Mouse (Mus musculus): ENCODE data around the gene Kif15. TPM values are rescaled to one million over a fixed set of nuclear protein-coding genes. Genes with fewer than 3 reads are reported as not detected.

Kif15 gene
- polyA plus RNA-seq, 1 experiment from 2014 or later: 43.9 TPM

Other genes starting within 250 kb of the Kif15 start
- not detected in 2 replicates for gene Topaz1, start 203.7 kb upstream of the Kif15 start, polyA plus RNA-seq (2015; fragmentation: Nextera tagmentation; extraction: Ambion mirVana)
- 5.7 and 6.2 TPM in 2 replicates for gene Tcaim, start 145.5 kb upstream of the Kif15 start, polyA plus RNA-seq (2015; fragmentation: Nextera tagmentation; extraction: Ambion mirVana)
- gene Gm35549, start 107.0 kb upstream of the Kif15 start, polyA plus RNA-seq (2015; fragmentation: Nextera tagmentation; extraction: Ambion mirVana): 0.55 and 0.64 TPM in 2 replicates
- 82.3 and 83.0 TPM in 2 replicates for gene Zfp445, start 85.0 kb upstream of the Kif15 start, polyA plus RNA-seq (2015; fragmentation: Nextera tagmentation; extraction: Ambion mirVana)
- 6.0 and 7.7 TPM in 2 replicates for gene Zkscan7, start 65.4 kb upstream of the Kif15 start, polyA plus RNA-seq (2015; fragmentation: Nextera tagmentation; extraction: Ambion mirVana)
- 24.9 and 25.1 TPM in 2 replicates for gene Zfp105, start 28.0 kb upstream of the Kif15 start, polyA plus RNA-seq (2015; fragmentation: Nextera tagmentation; extraction: Ambion mirVana)
- gene 1110059G10Rik, start within 50 bp of the Kif15 start, polyA plus RNA-seq (2015; fragmentation: Nextera tagmentation; extraction: Ambion mirVana): 24.7 and 28.2 TPM in 2 replicates
- 25.0 and 25.7 TPM in 2 replicates for gene Tmem42, start 70.3 kb downstream of the Kif15 start, polyA plus RNA-seq (2015; fragmentation: Nextera tagmentation; extraction: Ambion mirVana)
- gene Tgm4, start 83.7 kb downstream of the Kif15 start, polyA plus RNA-seq (2015; fragmentation: Nextera tagmentation; extraction: Ambion mirVana): 0.72 and 0.89 TPM in 2 replicates
- 69.8 and 73.4 TPM in 2 replicates for gene Zdhhc3, start 162.2 kb downstream of the Kif15 start, polyA plus RNA-seq (2015; fragmentation: Nextera tagmentation; extraction: Ambion mirVana)
- 133 and 137 TPM in 2 replicates for gene Exosc7, start 162.2 kb downstream of the Kif15 start, polyA plus RNA-seq (2015; fragmentation: Nextera tagmentation; extraction: Ambion mirVana)
- 0.70 and 0.77 TPM in 2 replicates for gene Clec3b, start 199.9 kb downstream of the Kif15 start, polyA plus RNA-seq (2015; fragmentation: Nextera tagmentation; extraction: Ambion mirVana)